Mouse (Mus musculus): ENCODE data around the gene Tmod1.

DNA sequence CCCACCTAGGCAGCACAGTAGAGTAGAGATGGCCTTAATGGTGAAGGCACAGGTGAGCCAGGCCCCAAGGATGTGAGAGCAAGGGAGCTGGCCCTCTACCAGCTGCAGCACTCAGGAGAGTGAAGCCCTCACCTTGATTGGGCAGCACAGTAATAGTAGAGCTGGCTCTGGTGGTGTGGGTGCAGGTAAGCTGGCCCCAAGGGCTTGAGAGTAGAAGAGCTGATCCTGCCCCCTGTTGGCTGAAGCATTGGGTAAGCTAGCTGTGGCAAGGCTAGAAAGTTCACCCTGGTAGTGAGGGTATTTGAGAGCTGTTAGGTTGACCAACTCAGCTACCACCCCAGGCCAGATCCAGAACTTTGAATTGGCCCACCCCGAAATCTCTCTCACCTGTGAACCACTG is 23.1 kb upstream of the Tmod1 start:
- no peak for TF ChIP-seq CTCF (IDR thresholded peaks at IDR 0.05; ENCODE audit: control insufficient read depth, insufficient read depth, low read length)
- TF ChIP-seq POLR2A (IDR thresholded peaks at IDR 0.05; ENCODE audit: borderline replicate concordance, control insufficient read depth, low read depth, low read length): no peak

Data from bone marrow, adult 2 months (tissue).